Mouse (Mus musculus): ENCODE results near the gene Krt26. TPM values are rescaled to one million over a fixed set of nuclear protein-coding genes. Genes with fewer than 3 reads are reported as not detected.

Gene Krt26
- polyA plus RNA-seq, 1 experiment: not detected

- Histone ChIP-seq H3K79me2 (ENCODE audit: control insufficient read depth, insufficient read depth) (no peaks in the 10 kb centered on the region), H3K36me3 (ENCODE audit: control insufficient read depth, insufficient read depth) (no peaks in the 10 kb centered on the region), H3K27me3 (ENCODE audit: control insufficient read depth, insufficient read depth, insufficient read length) (peaks cover 13% of the 10 kb centered on the region), H3K4me2 (ENCODE audit: low read depth) (no peak overlapping the region), H3ac (ENCODE audit: control insufficient read depth, insufficient read length) (no peak overlapping the region), H3K4me3 (no peak overlapping the region)
- TF ChIP-seq TCF12 (IDR thresholded peaks at IDR 0.05; ENCODE audit: insufficient read depth, poor library complexity, severe bottlenecking) (no peak), POLR2A (IDR thresholded peaks at IDR 0.05; ENCODE audit: insufficient read length, low read depth) (no peak), CEBPB (IDR thresholded peaks at IDR 0.05; ENCODE audit: insufficient read depth, poor library complexity, severe bottlenecking) (no peak), MYOG (IDR thresholded peaks at IDR 0.05; ENCODE audit: control insufficient read depth in 1 of 3, insufficient read depth in 1 of 3, insufficient read length in 2 of 3, low read depth in 2 of 3) (no peak), USF1 (IDR thresholded peaks at IDR 0.05; ENCODE audit: low read depth) (no peak), TCF3 (IDR thresholded peaks at IDR 0.05; ENCODE audit: insufficient read length, low read depth) (no peak), SRF (IDR thresholded peaks at IDR 0.05; ENCODE audit: control insufficient read depth, insufficient read length, low read depth) (no peak), MAX (IDR thresholded peaks at IDR 0.05; ENCODE audit: low read depth) (no peak), REST (IDR thresholded peaks at IDR 0.05; ENCODE audit: insufficient read depth, insufficient read length) (no peak), MYOD1 (IDR thresholded peaks at IDR 0.05; ENCODE audit: control insufficient read depth in 1 of 3, insufficient read length in 2 of 3, low read depth in 2 of 3) (no peak), E2F4 (IDR thresholded peaks at IDR 0.05; ENCODE audit: insufficient read depth) (no peak), POLR2AphosphoS2 (IDR thresholded peaks at IDR 0.05; ENCODE audit: insufficient read length, low read depth) (no peak)
Observed at GRCm38 (mm10) chr11:99310882-99311281, 26.9 kb downstream of the Krt26 start.

- no peaks in the 10 kb centered on the region for H3K79me2 ChIP-seq (ENCODE audit: control insufficient read depth, insufficient read depth)
- TF ChIP-seq TCF3 (IDR thresholded peaks at IDR 0.05; ENCODE audit: insufficient read length, low read depth) (no peak), TCF12 (IDR thresholded peaks at IDR 0.05; ENCODE audit: insufficient read depth, poor library complexity, severe bottlenecking) (no peak), USF1 (IDR thresholded peaks at IDR 0.05; ENCODE audit: low read depth) (no peak), MYOD1 (IDR thresholded peaks at IDR 0.05; ENCODE audit: control insufficient read depth in 1 of 3, insufficient read length in 2 of 3, low read depth in 2 of 3) (no peak), POLR2A (IDR thresholded peaks at IDR 0.05; ENCODE audit: insufficient read length, low read depth) (no peak)
- no peak overlapping the region for H3ac ChIP-seq (ENCODE audit: control insufficient read depth, insufficient read length)
- H3K36me3 ChIP-seq (ENCODE audit: control insufficient read depth, insufficient read depth): no peaks in the 10 kb centered on the region
- H3K4me3 ChIP-seq: no peak overlapping the region
- peaks cover 8% of the 10 kb centered on the region for H3K27me3 ChIP-seq (ENCODE audit: control insufficient read depth, insufficient read depth, insufficient read length)
- H3K4me2 ChIP-seq (ENCODE audit: low read depth): no peak overlapping the region
Observed at GRCm38 (mm10) chr11:99307579-99307978, 30.2 kb downstream of the Krt26 start.

- Histone ChIP-seq H3K4me3 (no peak overlapping the region), H3K36me3 (ENCODE audit: control insufficient read depth, insufficient read depth) (no peaks in the 10 kb centered on the region), H3ac (ENCODE audit: control insufficient read depth, insufficient read length) (no peak overlapping the region), H3K79me2 (ENCODE audit: control insufficient read depth, insufficient read depth) (no peaks in the 10 kb centered on the region), H3K4me2 (ENCODE audit: low read depth) (no peak overlapping the region), H3K27me3 (ENCODE audit: control insufficient read depth, insufficient read depth, insufficient read length) (peaks cover 12% of the 10 kb centered on the region)
- TF ChIP-seq TCF12 (IDR thresholded peaks at IDR 0.05; ENCODE audit: insufficient read depth, poor library complexity, severe bottlenecking) (no peak), POLR2A (IDR thresholded peaks at IDR 0.05; ENCODE audit: insufficient read length, low read depth) (no peak), USF1 (IDR thresholded peaks at IDR 0.05; ENCODE audit: low read depth) (no peak), TCF3 (IDR thresholded peaks at IDR 0.05; ENCODE audit: insufficient read length, low read depth) (no peak), E2F4 (IDR thresholded peaks at IDR 0.05; ENCODE audit: insufficient read depth) (no peak), MYOD1 (IDR thresholded peaks at IDR 0.05; ENCODE audit: control insufficient read depth in 1 of 3, insufficient read length in 2 of 3, low read depth in 2 of 3) (no peak), CEBPB (IDR thresholded peaks at IDR 0.05; ENCODE audit: insufficient read depth, poor library complexity, severe bottlenecking) (no peak)
Observed at GRCm38 (mm10) chr11:99295039-99295438, 42.7 kb downstream of the Krt26 start.

- TF ChIP-seq CEBPB (IDR thresholded peaks at IDR 0.05; ENCODE audit: insufficient read depth, poor library complexity, severe bottlenecking): no peak
- no peak for TF ChIP-seq MAX (IDR thresholded peaks at IDR 0.05; ENCODE audit: low read depth)
- TF ChIP-seq TCF12 (IDR thresholded peaks at IDR 0.05; ENCODE audit: insufficient read depth, poor library complexity, severe bottlenecking): no peak
- no peak for TF ChIP-seq REST (IDR thresholded peaks at IDR 0.05; ENCODE audit: insufficient read depth, insufficient read length)
- no peak for TF ChIP-seq USF1 (IDR thresholded peaks at IDR 0.05; ENCODE audit: low read depth)
- TF ChIP-seq TCF3 (IDR thresholded peaks at IDR 0.05; ENCODE audit: insufficient read length, low read depth): no peak
- no peak for TF ChIP-seq MYOD1 (IDR thresholded peaks at IDR 0.05; ENCODE audit: control insufficient read depth in 1 of 3, insufficient read length in 2 of 3, low read depth in 2 of 3)
- no peak for TF ChIP-seq SRF (IDR thresholded peaks at IDR 0.05; ENCODE audit: control insufficient read depth, insufficient read length, low read depth)
- TF ChIP-seq E2F4 (IDR thresholded peaks at IDR 0.05; ENCODE audit: insufficient read depth): no peak
- H3K36me3 ChIP-seq (ENCODE audit: control insufficient read depth, insufficient read depth): no peaks in the 10 kb centered on the region
- H3K27me3 ChIP-seq (ENCODE audit: control insufficient read depth, insufficient read depth, insufficient read length): peaks cover 12% of the 10 kb centered on the region
- no peaks in the 10 kb centered on the region for H3K79me2 ChIP-seq (ENCODE audit: control insufficient read depth, insufficient read depth)
- no peak overlapping the region for H3K4me3 ChIP-seq
- no peak overlapping the region for H3ac ChIP-seq (ENCODE audit: control insufficient read depth, insufficient read length)
- no peak overlapping the region for H3K4me2 ChIP-seq (ENCODE audit: low read depth)
Observed at GRCm38 (mm10) chr11:99292846-99293245, 44.9 kb downstream of the Krt26 start.

GRCm38 (mm10) chr11:99284833-99285312, 52.9 kb downstream of the Krt26 start, which contains the start of gene Krt24:
TSS of gene Krt24 (minus strand) at chr11:99285262.
- Histone ChIP-seq H3K4me3 (no peak within 1 kb of the TSS), H3K79me2 (ENCODE audit: control insufficient read depth, insufficient read depth) (no peaks in the 10 kb centered on the region), H3K36me3 (ENCODE audit: control insufficient read depth, insufficient read depth) (no peaks in the 10 kb centered on the region), H3K27me3 (ENCODE audit: control insufficient read depth, insufficient read depth, insufficient read length) (peaks cover 51% of the 10 kb centered on the region), H3ac (ENCODE audit: control insufficient read depth, insufficient read length) (no peak within 1 kb of the TSS), H3K4me2 (ENCODE audit: low read depth) (no peak within 1 kb of the TSS)
- TF ChIP-seq REST (IDR thresholded peaks at IDR 0.05; ENCODE audit: insufficient read depth, insufficient read length) (no peak), E2F4 (IDR thresholded peaks at IDR 0.05; ENCODE audit: insufficient read depth) (no peak), POLR2A (IDR thresholded peaks at IDR 0.05; ENCODE audit: insufficient read length, low read depth) (no peak), POLR2AphosphoS2 (IDR thresholded peaks at IDR 0.05; ENCODE audit: insufficient read length, low read depth) (no peak), USF1 (IDR thresholded peaks at IDR 0.05; ENCODE audit: low read depth) (no peak), CEBPB (IDR thresholded peaks at IDR 0.05; ENCODE audit: insufficient read depth, poor library complexity, severe bottlenecking) (no peak), TCF12 (IDR thresholded peaks at IDR 0.05; ENCODE audit: insufficient read depth, poor library complexity, severe bottlenecking) (no peak), SRF (IDR thresholded peaks at IDR 0.05; ENCODE audit: control insufficient read depth, insufficient read length, low read depth) (no peak), MAX (IDR thresholded peaks at IDR 0.05; ENCODE audit: low read depth) (no peak), MYOD1 (IDR thresholded peaks at IDR 0.05; ENCODE audit: control insufficient read depth in 1 of 3, insufficient read length in 2 of 3, low read depth in 2 of 3) (no peak), TCF3 (IDR thresholded peaks at IDR 0.05; ENCODE audit: insufficient read length, low read depth) (no peak), MYOG (IDR thresholded peaks at IDR 0.05; ENCODE audit: control insufficient read depth in 1 of 3, insufficient read depth in 1 of 3, insufficient read length in 2 of 3, low read depth in 2 of 3) (no peak)
